Mouse (Mus musculus) heart, postnatal 10 days (tissue): ENCODE measurements around the gene Hipk4. TPM values are rescaled to one million over a fixed set of nuclear protein-coding genes. Genes with fewer than 3 reads are reported as not detected.

ENCODE experiments used
- DNase-seq, 2 experiments: peaks; one replicate each; pipeline ENCODE4 v3.0.0; 2021
- intact Hi-C: fragments of 180-260 bp; cut with DNase I; formaldehyde crosslinking; loops from one replicate; pipeline ENCODE4 v1.15.1; 2025
- total RNA-seq, 2 experiments: library from RNA; stranded (reverse); gene quantifications; 2 replicates each; pipeline ENCODE4 v1.2.3; 2021

The Hipk4 gene
- total RNA-seq, 2 experiments from 2014 or later, result 0.31 to 0.55 TPM

DNA sequence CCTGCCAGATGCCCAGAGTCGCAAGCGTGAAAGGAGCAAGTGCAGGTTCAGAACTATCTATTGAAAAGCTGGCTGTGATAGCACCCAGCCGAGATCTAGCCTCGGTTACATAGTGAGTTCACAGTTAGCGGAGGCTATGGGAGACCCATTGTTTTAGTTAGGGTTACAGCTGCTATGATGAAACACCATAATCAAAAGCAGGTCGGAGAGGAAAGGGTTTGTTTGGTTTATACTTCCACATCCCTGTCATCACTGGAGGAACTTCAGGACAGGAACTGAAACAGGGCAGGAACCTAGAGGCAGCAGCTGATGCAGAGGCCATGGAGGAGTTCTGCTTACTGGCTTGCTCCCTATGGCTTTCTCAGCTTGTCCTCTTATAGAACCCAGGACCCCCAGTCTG is 54.5 kb downstream of the Hipk4 start:
- intact Hi-C loops, result no loop called here
- DNase-seq, result no peak

DNA sequence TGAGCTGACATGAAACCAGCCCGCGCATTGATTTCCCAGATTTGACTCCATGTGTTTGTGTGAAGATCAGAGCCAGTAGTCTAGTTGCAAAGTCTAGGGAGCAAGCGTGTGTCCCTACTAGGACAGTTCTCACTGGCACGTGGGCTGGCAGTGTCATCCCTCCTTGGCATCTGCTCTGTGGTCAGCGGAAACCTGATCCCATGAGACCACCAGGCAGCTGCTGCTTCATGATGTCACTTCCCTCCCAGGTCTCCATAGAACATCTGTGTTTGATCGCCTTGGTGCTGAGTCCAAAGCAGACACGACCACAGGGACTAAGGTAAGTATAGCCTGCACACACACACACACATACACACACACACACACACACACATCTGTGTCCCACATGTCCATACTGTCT is 55.4 kb downstream of the Hipk4 start:
- intact Hi-C loops, result no loop called here

DNA sequence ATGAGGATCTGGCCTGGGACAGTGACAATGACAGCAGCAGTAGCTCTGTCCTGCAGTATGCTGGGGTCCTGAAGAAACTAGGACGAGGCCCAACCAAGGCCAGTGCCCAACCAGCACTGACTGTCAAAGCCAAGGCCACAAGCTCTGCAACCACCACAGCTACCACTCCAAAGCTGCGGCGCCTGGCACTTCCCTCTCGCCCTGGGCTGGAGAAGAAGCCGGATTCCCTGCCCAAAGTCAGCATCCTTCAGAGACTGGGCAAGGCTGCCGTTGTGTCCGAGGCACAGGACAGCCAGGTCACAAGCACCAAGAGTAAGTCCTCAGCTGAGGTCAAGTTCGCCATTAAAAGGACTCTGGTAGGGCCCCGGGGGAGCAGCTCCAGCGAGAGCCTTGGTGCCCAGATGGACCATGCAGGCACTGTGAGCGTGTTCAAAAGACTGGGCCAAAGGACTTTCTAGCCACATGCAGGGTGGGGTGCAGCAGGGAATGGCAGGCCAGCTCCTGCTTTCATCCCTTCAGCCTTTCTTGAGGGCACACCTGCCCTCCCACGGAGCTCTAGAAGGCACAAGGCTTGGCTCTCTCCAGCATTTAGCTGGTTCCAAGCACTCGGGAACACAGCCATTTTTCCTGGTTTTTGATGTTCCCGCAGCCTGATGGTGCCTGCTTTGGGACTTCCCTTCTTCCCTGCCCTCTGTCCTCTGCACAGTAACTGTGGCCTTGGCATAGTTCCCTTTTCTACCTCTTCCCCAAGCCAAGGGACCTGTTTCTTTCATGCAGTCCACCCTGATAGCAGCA is 57.5 kb downstream of the Hipk4 start:
- no peak for DNase-seq
- intact Hi-C loops, result no loop called here

More for the DNA sequence above, 55.4 kb downstream of the Hipk4 start:
- no peak for DNase-seq

Other genes with a start within 250 kb of the Hipk4 start
- gene Ltbp4, start 185.6 kb upstream of the Hipk4 start, total RNA-seq, result 100 to 1,000 TPM; 387 to 393 TPM
- 10 to 100 TPM; 13.8 to 17.5 TPM for gene Shkbp1, start 167.2 kb upstream of the Hipk4 start, total RNA-seq
- under 1 TPM in 1 of 2 experiments, not detected in 1; 0.99 TPM for gene Gm20479, start 165.8 kb upstream of the Hipk4 start, total RNA-seq
- under 1 TPM; 0.74 to 0.87 TPM for gene Sptbn4, start 75.6 kb upstream of the Hipk4 start, total RNA-seq
- 10 to 100 TPM; 38.2 to 40.8 TPM for gene Blvrb, start 75.3 kb upstream of the Hipk4 start, total RNA-seq
- 10 to 100 TPM in 1 of 2 experiments, 1 to 10 TPM in 1; 9.1 to 10.4 TPM for gene Sertad3, start 49.5 kb upstream of the Hipk4 start, total RNA-seq
- 10 to 100 TPM; 13.1 to 13.4 TPM for gene Sertad1, start 36.4 kb upstream of the Hipk4 start, total RNA-seq
- gene Prx, start 23.9 kb upstream of the Hipk4 start, total RNA-seq, result 1 to 10 TPM; 3.1 to 3.6 TPM
- 10 to 100 TPM; 32.5 to 35.1 TPM for gene Pld3, start 30.0 kb downstream of the Hipk4 start, total RNA-seq
- 10 to 100 TPM; 60.3 to 65.0 TPM for gene 2310022A10Rik, start 30.0 kb downstream of the Hipk4 start, total RNA-seq
- gene Akt2, start 68.3 kb downstream of the Hipk4 start, total RNA-seq, result 100 to 1,000 TPM; 171 to 174 TPM
- not detected for gene Ttc9b, start 130.6 kb downstream of the Hipk4 start, total RNA-seq
- 10 to 100 TPM; 18.1 to 18.9 TPM for gene Map3k10, start 151.3 kb downstream of the Hipk4 start, total RNA-seq
- under 1 TPM; 0.62 to 0.69 TPM for gene Zfp607b, start 166.1 kb downstream of the Hipk4 start, total RNA-seq
- gene Zfp60, start 208.1 kb downstream of the Hipk4 start, total RNA-seq, result 10 to 100 TPM in 1 of 2 experiments, 1 to 10 TPM in 1; 7.4 to 11.2 TPM